Mouse (Mus musculus) CD4-positive, CD25-positive, alpha-beta regulatory T cell, adult 9 weeks (primary cell): ENCODE data around the gene Sqor. TPM values are rescaled to one million over a fixed set of nuclear protein-coding genes. Genes with fewer than 3 reads are reported as not detected.

Experiments
- polyA plus RNA-seq: library from polyadenylated mRNA; unstranded; fragments of 100-300 nt; shearing (Covaris generic); gene quantifications from one replicate; pipeline ENCODE4 v1.2.1, GENCODE M21; 2017

Sqor gene
- polyA plus RNA-seq, result 26.5 TPM

GRCm38 (mm10) chr2:122765071-122765793 lies at the start of gene Sqor:
TSS of gene Sqor (plus strand) at chr2:122765237.

DNA sequence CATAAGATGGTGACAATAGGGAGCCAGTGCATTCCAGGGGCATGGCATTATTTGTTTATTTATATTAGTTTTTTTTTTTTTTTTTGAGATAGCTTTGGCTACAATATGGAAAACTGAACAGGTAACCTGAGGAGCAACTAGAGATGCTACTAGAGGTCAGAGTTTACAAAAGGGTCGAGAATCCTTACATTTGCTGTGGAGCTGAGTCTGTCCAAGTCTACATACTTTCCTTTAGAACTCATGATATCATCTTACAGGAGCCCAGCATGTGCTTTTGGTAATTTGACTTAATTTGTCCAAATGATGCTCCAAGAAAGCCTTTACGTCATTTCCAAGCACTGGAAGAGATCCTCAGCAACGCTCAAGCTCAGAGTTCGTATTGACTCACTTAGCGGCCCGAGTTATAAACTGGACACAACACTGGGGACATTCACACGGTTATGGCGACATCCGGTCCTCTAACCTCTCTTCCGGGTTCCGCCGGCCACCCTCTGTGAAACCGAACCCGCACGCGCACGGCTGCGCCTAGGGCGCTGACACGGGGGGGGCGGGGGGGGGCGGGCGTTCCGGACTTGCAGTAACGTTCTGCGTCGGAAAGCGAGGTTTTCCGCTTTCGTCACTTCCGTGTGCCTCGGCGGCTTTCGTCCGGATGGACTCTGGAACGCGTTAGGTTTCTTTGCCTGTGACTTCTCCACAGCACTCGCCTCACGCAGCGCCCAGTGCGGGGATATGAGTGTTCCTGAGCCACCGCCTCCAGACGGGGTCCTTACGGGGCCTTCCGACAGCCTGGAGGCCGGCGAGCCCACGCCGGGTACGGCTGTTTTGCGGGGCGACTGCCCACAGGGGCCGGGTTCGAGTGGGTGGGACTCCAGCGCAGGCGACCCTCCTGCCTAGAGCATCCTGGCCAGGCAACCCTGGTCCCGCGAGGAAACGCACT lies 26.9 kb upstream of the Sqor start, which contains the start of gene Bloc1s6:
Bloc1s6 (plus strand) TSS at position 610 of the 937 bp plus-strand sequence.

Other genes with a start within 250 kb of the Sqor start
- 0.51 TPM for gene Gatm, start 153.9 kb upstream of the Sqor start, polyA plus RNA-seq
- not detected for gene AA467197, start 128.3 kb upstream of the Sqor start, polyA plus RNA-seq
- 0.41 TPM for gene Slc30a4, start 62.6 kb upstream of the Sqor start, polyA plus RNA-seq
- 64.4 TPM for gene Bloc1s6, start 26.7 kb upstream of the Sqor start, polyA plus RNA-seq